Mouse (Mus musculus): ENCODE measurements around the gene Phactr1.

Gene Phactr1

DNA sequence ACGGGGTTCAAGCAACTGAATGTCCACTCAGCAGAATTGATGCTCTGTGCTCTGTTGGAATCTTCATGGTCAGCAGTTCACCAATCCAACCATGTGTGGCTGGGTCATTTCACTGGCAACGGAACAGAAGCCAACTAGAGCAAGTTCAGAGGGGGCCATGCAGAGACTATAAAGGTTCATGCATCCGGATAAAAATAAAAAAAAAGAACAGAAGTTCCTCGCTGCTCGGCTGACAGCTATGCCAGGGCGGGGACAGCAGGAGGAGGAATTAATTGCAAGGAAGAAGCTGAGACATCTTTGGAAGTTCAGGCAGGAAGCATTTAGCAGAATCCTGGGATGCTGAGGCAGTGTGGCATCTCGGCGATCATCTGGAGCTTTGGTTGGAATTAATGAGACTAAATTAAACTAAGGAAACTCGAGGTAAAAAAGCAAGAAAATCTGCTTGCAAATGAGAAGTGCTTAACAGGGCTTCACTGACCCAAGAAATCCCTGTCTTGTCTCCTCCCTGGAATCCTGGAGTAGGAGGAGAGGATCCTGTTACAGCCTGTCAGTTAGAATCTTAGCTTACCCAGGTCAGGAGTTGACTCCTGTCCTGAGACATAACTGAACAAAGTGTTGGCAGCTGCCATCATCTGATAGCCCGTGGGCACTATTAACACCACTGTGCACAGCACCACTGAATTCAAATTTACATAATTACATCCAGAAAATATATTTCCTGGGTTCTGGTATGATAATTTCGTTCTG is 77.4 kb downstream of the Phactr1 start:
- no peak for ATAC-seq (ENCODE audit: insufficient number of reproducible peaks, low FRiP score, low TSS enrichment)

DNA sequence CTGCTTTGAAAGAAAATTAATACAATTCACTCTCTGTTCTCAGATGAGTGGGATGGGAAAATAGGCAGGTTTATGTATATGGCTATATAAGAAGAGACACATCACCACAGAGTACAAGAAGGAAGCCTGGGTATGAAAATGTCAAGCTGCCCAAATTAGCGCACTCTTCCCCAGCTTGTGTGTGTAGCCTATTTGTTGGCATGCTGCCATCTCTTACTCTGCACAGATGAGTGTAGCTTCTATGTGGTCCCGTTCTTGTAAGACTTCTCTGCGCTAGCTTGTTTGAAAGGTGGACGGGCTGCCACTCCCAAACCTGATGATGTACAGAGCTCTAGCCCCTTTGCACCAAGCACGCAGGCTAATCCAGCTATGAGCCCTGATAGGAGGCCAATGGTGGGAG is 78.7 kb downstream of the Phactr1 start:
- no peak for ATAC-seq (ENCODE audit: insufficient number of reproducible peaks, low FRiP score, low TSS enrichment)

DNA sequence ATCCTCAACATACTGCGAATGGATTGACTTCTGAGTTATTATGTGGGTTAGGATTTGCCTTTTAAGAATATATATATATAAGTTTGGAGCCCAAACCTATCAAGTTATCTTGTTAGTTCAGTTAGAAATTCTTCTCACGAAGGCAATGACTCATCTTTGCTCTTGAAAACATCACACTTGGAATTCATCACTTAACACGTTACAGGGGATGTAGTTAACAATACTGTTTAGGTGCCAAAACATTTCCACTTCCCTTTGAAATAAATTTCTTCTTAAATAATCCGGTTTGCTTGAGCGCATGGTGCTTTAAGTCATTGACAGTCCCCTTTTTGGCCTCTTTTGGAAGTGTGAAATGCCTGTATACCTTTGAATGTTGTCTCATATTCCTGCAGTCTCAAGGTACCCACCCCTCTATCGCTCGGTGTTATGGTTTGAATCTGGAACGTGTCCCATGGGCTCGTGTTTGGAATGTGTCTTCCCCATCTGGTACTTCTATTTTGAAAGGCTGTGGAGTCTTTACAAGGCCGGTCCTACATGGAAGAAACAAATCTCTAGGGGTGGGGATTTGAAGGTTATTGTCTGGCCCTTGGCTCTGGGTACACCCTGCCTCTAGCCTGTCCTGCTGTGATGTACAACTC is 80.6 kb downstream of the Phactr1 start:
- ATAC-seq (ENCODE audit: insufficient number of reproducible peaks, low FRiP score, low TSS enrichment) = no peak

DNA sequence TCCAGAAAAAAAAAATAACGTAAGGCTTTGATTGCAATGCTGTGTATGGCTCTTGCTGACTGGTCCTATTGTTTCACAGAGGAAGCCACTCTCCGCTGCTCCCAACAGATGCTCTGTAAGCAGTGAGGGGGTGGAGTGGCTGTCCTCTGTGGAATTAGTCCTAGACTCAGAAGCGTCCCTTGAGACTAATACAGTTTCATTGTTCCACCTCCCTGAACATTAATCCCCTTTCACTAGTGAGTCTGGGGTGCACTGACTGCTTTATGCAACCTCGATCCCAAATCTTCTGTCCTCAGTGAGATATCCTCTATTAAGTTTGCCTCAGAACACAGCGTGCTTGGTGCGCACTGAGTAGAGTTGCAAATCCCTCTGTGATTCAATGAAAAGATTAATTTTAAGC is 91.9 kb downstream of the Phactr1 start:
- no peak for ATAC-seq (ENCODE audit: insufficient number of reproducible peaks, low FRiP score, low TSS enrichment)

DNA sequence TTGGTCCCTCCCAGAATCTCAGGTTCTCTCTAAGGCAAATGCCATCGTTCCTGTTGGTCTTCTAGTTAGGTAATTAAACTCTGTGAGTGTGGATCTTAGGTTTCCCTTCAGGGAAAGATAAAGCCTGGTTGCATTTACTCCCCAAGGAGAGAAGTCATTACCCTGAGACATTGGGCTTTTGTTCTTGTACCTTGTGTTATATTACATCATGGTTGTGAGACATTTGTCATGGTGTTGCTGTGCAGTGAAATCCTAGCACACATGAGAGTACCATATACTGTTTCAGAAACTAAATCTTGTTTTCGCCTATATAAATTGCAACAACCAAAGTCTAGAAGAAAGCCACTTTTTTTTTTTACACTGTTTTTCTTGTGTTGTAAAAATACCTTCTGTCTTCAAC is 93.6 kb downstream of the Phactr1 start:
- no peak for ATAC-seq (ENCODE audit: insufficient number of reproducible peaks, low FRiP score, low TSS enrichment)

DNA sequence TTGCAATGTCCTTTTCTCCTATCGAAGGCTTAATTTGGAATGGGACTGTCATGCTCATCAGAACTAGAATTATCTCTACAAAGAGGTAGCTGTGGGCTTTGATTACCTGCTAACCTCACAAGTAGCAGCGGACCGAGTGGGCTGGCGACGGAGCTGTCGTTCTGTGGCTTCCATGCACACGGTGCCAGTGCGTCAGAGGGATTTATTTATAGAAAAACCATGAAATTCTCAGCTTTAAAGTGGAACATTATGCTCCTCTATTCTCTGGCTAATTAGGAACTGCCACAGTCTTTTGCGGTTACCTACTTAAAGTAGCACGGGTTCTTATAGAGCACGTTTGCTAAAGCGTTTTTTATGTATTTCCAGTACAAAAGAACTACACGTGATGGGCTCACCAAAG is 101.7 kb downstream of the Phactr1 start:
- no peak for ATAC-seq (ENCODE audit: insufficient number of reproducible peaks, low FRiP score, low TSS enrichment)

DNA sequence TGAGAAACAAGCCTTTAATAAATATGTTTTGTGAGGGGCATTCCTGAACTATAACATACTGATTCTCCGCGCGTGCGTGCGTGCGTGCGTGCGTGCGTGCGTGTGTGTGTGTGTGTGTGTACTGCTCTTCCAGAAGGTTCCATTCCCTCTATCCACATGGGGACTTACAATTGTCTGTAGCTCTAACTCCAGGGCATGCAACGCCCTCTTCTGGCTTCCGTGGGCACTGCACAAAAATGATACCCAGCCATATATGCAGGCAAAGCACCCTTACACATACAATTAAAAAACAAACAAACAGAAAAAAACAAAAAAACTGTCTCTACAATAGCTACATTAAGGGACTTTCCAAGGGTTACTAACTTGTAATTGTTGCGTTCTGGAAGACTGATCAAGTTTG is 108.8 kb downstream of the Phactr1 start:
- no peak for ATAC-seq (ENCODE audit: insufficient number of reproducible peaks, low FRiP score, low TSS enrichment)

DNA sequence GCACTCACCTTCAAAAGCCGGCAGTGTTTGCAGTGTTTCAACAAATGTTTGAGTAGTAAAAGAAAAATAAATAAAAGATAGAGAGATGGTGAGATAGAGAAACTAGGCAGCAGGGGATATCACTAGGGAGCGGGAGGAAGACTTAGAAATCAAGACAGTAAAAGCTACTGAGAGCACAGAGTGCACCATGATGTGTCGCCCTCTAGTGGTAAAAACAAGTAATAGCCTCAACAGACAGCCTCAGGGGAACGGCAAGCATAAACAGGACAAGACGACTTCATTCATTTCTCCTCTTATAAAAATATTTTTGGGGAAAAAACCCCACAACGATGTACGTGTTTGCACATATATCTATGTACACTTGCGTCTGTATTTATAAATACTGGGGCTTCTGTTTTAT is 111.9 kb downstream of the Phactr1 start:
- ATAC-seq (ENCODE audit: insufficient number of reproducible peaks, low FRiP score, low TSS enrichment) = 0 out of 2 replicates have a peak, but pooled peaks have one; percentile 56

DNA sequence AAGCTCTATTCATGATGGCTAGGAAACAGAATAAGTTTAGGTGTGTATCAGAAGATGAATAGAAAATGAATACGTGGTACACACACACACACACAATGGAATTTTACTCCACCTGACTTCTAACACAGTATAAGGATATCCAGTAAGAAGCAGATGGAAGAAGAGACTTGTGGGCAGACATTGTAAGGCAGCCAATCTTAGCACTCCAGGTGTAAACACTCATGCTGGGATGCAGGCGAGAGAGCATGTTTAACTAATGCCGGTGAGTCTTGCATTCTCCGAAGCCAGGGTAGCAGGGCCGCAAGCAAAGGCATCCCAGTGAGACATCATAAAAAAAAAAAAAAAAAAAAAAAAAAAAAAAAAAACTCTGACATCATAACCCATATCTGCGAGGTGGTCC is 120.1 kb downstream of the Phactr1 start:
- no peak for ATAC-seq (ENCODE audit: insufficient number of reproducible peaks, low FRiP score, low TSS enrichment)

DNA sequence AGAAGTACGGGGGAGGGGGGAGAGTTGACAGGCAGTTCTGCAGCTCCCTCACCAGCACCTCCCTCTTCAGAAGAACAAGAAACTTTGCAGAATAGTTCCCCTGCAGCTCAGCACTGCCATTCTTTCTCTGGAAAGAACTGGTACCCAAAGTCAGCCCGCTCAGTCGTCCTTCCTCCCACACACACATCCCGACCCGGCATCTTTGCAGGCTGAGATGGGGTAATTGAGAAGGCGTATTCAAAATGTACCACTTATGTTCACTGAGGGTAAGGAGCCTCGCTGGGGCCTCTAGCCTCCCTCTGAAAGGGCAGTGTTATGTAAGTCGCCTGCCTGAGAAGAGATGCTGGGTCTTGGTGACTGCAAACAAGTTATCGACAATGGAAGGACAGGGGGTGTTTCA is 123.9 kb downstream of the Phactr1 start:
- ATAC-seq (ENCODE audit: insufficient number of reproducible peaks, low FRiP score, low TSS enrichment) = no peak

DNA sequence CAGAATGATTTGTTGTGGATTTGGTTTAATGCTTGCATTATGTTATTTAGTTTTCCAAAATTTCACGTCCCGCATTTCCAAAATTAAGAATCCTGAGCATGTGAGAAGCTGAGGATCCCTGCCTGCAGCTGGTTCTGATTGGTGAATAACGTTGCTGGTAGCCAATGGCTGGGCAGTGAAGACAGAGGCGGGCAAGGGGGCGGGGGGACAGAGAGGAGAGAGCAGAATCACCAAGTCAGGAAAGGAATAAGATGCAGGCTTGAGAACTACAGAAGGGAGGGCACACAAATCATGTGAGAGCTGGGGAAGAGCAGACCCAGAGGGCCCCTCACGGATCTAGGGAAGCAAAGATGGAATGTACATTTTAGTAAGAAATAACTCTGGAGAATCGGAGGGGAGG is 132.3 kb downstream of the Phactr1 start:
- peak; percentile 91 for ATAC-seq (ENCODE audit: insufficient number of reproducible peaks, low FRiP score, low TSS enrichment)

DNA sequence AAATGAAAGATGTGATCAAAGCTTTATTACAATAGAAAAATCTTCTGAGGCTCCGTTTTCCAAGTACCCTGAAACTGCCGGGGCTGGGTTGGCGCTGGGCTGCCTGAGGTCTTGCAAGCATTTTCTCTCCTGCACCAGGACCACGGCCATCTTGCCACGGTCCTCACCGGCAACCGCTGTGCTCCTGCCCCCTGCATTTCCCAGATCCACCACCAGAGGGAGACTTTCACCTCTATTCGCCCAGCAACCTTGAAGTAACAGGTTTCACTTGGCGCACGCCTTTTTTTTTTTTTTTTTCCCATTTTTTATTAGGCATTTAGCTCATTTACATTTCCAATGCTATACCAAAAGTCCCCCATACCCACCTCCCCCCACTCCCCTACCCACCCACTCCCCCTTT is 138.0 kb downstream of the Phactr1 start:
- no peak for ATAC-seq (ENCODE audit: insufficient number of reproducible peaks, low FRiP score, low TSS enrichment)

DNA sequence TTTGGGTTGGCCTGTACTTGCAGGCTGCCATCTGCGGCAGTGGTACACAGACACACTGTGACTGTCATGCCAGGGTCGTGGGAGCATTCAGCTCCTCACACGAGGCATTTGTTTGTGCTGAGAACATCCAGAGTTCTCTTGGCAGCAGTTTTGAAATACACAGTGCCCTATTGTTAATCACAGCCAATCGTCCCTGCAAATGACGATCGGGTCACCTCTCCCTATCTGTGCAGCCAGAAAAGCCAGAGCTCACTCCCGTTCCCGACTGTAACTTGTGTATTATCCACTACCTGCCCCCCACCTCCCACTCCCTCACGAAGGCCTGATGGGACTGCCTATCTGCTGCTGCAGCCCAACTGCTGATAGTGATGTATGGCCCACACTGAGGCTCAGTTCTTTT is 140.1 kb downstream of the Phactr1 start:
- no peak for ATAC-seq (ENCODE audit: insufficient number of reproducible peaks, low FRiP score, low TSS enrichment)

DNA sequence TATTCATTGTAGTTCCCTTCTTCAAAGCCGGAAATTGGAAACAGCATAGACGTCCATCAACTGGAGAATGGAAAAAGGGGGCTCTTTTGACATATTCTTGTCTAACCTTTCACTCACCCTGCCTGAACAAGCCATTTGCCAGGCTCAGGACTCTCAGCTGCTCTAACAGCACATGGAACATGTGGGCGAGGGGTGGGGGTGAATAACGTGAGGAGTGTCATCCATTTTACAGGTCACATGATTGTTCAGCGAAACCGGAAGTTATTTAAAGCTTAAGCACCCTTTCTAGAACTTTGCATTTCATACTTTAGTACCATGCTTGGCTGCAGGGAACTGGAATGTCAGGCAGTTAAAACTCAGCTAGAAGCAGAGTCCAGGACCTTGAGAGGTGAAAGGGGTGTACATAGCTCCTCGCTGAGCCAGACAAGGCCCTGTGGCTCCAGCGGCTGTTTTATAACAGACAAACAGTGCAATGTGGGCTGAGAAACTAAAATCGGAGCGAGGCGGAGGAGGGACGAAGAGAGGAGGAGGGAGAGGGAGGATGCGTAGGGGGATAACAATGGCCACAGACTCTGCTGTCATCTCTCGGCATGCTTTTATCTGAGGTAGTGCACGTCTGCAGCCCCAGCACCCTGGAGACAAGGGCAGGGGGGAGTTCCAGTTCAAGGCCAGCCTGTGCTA is 141.1 kb downstream of the Phactr1 start:
- no peak for ATAC-seq (ENCODE audit: insufficient number of reproducible peaks, low FRiP score, low TSS enrichment)

DNA sequence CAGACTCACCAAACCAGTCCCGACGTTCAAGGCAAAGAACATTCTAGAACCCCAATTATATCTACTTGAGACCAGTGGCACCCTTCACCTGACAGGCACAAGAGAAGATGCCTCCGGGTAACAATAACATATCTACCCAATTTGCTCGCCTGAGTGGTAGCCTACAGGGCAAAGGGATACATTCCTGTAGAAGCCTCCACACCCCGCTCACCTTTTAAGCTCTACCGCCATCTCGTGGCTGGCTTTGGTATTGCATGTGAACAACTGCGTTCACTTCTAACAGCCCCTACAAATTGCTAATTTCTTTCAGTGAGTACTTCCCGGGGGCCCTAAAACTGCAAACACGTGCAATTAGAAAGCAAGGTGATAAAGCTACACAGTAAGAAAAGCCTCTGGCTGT is 142.1 kb downstream of the Phactr1 start:
- peak; percentile 68; the same call in 1 of the 2 replicates for ATAC-seq (ENCODE audit: insufficient number of reproducible peaks, low FRiP score, low TSS enrichment)

DNA sequence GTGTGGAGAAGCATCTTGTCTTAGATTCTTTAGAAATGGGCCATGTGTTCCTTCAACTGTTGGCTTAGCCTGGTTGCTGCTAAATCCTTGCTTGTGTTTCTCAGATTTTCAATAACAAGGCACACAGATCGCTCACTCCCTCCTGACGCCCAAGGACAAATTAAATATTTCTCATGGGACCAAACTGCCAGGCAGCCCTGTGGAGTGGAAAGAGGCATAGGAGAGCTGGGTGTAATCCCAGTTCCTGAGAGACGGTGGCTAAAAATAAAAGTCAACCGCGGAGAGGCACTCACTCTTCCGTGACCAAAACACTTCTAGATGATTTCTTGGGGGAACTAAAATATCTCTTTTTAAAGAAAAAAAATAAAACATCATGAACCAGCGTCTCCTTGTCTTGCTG is 143.5 kb downstream of the Phactr1 start:
- no peak for ATAC-seq (ENCODE audit: insufficient number of reproducible peaks, low FRiP score, low TSS enrichment)

DNA sequence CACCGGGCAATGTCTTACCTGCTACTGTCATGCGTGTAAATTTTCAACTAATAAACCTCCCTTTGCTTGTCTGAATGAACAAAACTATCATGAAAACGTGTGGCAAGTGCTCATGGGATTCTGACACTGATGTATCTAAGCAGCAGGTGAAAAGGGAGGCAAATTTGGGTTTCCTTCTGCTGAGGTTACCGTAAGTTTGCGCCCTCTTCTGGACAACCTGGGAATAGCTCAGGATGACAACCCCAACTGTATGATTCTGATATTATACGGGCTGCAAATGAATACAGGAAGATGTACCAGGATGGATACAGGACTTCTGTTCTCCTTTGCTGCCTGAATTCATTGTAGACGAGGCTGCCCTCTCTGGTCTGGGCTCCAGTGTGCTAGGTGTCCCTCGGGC is 146.2 kb downstream of the Phactr1 start:
- no peak for ATAC-seq (ENCODE audit: insufficient number of reproducible peaks, low FRiP score, low TSS enrichment)

DNA sequence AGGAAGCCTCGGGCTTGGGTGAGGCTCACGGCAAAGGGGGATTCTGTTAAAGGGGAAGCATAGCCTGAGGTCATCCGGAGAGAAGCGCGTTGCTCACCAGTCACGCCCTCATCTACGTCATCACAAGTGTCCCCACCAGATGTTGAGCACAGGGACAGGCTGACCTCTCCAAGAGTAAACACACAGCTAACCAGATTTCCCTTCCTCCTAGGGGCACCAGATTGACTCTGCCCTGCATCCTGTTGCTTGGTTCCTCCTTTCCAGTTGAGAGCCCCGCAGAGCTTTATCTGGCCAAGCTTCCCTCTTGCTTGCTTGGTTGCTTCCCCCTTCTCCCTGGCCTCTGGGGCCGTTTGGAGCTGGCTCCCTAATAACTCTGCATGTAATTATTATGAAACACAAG is 148.6 kb downstream of the Phactr1 start:
- no peak for ATAC-seq (ENCODE audit: insufficient number of reproducible peaks, low FRiP score, low TSS enrichment)

DNA sequence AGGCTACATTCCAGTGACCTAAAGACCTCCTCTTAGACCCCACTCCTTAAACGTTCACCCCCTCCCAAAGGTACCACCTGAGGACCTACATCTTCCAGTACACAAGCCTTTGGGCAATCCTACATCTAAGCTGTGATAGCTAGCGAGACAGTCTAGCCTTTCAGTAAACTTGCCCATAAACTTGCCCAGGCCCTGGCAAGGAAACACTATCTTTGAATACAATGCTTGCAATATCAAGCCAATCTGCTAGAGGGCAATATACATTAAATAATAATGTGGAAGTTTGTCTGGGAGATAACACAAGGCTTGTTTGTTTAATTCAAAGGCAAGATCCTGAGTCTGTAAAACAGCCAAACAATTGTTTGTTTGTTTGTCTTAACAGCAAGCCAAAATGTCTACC is 155.0 kb downstream of the Phactr1 start:
- no peak for ATAC-seq (ENCODE audit: insufficient number of reproducible peaks, low FRiP score, low TSS enrichment)

DNA sequence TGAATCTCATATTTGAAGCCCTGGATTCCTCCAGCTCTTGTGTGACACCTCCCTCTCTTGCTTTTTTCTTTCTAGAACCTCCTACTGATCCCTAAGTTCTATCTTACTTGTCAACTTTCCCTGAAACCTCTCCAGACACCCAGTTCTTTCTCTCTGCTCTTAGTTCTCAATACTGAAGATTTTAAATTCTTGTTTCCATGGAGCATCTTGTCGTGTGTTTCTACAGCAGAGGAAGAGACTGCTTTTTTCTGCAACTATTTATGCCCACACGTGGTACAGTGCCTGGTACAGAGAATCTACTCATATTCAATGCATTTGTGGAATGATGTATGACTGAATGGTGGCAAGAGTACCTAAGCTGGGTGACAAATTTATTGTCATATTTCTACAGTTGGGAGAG is 158.9 kb downstream of the Phactr1 start:
- ATAC-seq (ENCODE audit: insufficient number of reproducible peaks, low FRiP score, low TSS enrichment) = no peak

DNA sequence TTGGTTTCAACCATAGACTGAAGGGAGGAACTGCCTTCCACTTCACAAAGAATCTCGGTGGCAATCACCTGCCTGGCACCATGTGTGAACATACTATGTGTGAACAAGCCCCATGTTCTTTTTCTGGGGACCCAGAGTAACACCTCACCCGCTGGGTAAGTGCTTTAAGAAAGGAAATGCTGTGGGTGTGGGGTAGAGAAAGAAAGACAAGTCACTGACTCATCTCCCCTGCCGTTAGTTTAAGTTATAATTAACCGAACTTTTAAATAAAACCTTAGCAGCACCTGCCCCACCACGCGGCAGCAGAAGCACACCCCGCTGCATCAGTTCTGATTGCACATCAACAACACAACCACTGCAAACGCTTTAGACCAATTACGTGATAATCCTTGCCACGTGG is 171.7 kb downstream of the Phactr1 start:
- ATAC-seq (ENCODE audit: insufficient number of reproducible peaks, low FRiP score, low TSS enrichment) = no peak
